10 mouse cellular contexts compared by ENCODE assay signal in the genomic region with DNA sequence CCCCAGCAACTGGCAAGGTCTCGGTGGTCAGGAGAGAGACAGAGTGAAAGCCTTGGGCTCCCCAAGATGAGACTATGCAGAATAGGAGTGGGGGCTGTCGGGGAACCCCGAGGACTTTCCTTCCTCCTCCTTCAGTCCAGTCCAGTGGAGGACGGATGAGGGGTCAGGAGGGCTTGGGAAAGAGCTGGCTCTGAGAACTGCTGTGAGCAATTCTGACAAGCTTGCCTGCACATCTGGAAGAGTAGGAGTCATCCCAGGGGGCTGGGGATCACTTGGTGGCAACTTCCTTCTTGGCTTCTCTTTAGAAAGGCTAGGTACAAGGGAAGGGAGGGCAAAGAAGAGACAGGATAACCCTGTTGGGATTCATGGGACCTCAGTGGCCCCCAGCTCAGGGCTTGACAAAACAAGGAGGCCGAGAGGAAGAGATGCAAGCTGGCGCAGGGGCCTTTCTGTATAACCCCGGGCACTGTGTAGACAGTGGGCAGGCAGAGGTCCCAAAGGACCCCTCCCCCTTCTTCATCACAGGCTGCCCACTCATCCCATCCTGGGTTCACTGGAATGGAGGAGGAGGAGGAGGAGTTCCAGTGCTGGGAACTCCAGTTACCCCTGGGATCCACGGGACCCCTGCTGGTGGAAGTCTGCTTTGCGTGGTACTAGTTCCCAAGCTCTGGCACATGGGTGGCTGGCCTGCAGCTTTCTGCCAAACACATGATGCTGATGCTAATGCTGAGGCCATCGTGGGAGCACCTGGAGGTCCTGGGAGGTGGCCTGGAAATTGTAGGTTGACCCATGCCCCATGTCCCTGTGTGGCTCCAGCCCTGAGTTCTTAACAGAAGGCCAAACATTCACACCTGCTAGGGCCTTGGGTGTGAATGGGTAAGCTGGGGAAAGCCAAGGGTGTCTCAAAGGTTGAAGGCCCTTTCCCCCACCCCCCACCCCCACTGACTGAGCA. TPM values are rescaled to one million over a fixed set of nuclear protein-coding genes. Genes with fewer than 3 reads are reported as not detected.
DNase-seq lines count a peak whose midpoint lies in the region; ATAC-seq and TF ChIP-seq lines count a peak whose summit lies in the region.
"Had no signal": no experiment of that assay in that cellular context is flagged by ENCODE, and none has a peak within 500 bp of the region (broad histone marks: within the 10 kb centered on the region; RNA-seq: fewer than 3 reads in every experiment).

No protein-coding gene starts in this region.

- ATAC-seq in lung, postnatal 0 days: peak; percentile 39; the same call in 1 of the 2 replicates
- ATAC-seq in megakaryocyte, adult 5-6 weeks (ENCODE audit: poor library complexity, severe bottlenecking): no peak
- ATAC-seq: midbrain, embryonic 16.5 days had no signal

- 65% methylated on average over 10 of the region's 10 CpGs for WGBS in lung, postnatal 0 days

- H3K9ac ChIP-seq in lung, postnatal 0 days (replicated peaks; ENCODE audit: low read depth): no peak overlapping the region

- no peaks in the 10 kb centered on the region for H3K27me3 ChIP-seq in lung, postnatal 0 days (replicated peaks; ENCODE audit: insufficient read depth, low read length)

- DNase-seq in embryo, embryonic 11 days: peak; percentile 28
- no peak for DNase-seq in embryo, embryonic 10.5 days (ENCODE audit: low spot score)
- peak; percentile 31 for DNase-seq in lung, postnatal 0 days (ENCODE audit: low spot score)
- DNase-seq in lung, postnatal 36 days: no peak
- DNase-seq in lung, postnatal 14 days: peak; percentile 48
- DNase-seq in right cerebral cortex, postnatal 10 days (ENCODE audit: low spot score in 2 of 2): no peak

- no peaks in the 10 kb centered on the region for H3K4me1 ChIP-seq in lung, postnatal 0 days (ENCODE audit: insufficient read depth, low read depth, low read length)
- H3K4me1 ChIP-seq in brown adipose tissue, adult 24 weeks (ENCODE audit: control insufficient read depth, insufficient read depth, insufficient read length, low read length): peaks cover 2% of the 10 kb centered on the region; the same call in 1 of the 2 replicates

- H3K36me3 ChIP-seq in lung, postnatal 0 days (ENCODE audit: insufficient read depth, low read length): 0 out of 2 replicates have a peak, but pooled peaks cover 7% of the 10 kb centered on the region

- H3K9me3 ChIP-seq in lung, postnatal 0 days (ENCODE audit: low read length): no peaks in the 10 kb centered on the region

- H3K4me3 ChIP-seq in lung, postnatal 0 days (ENCODE audit: low read depth, low read length): no peak overlapping the region
- H3K4me3 ChIP-seq in brown adipose tissue, adult 24 weeks (ENCODE audit: insufficient read depth, low read depth, low read length): no peak overlapping the region
- H3K4me3 ChIP-seq: erythroblast, embryonic 14.5 days had no signal

- TF ChIP-seq EP300 in lung, postnatal 0 days (IDR thresholded peaks at IDR 0.05): no peak

- TF ChIP-seq CTCF in lung, postnatal 0 days (IDR thresholded peaks at IDR 0.05): peak; percentile 63

- peak overlapping the region; percentile 51 for H3K27ac ChIP-seq in lung, postnatal 0 days (ENCODE audit: low read length)
- peak overlapping the region; percentile 76 for H3K27ac ChIP-seq in brown adipose tissue, adult 24 weeks (replicated peaks; ENCODE audit: low read depth, low read length)

- H3K4me2 ChIP-seq in lung, postnatal 0 days (replicated peaks; ENCODE audit: low read depth, low read length): no peak overlapping the region

RNA-seq across cellular contexts. Expression of gene Txn2, which starts 8.0 kb away (rescaled TPM):
- polyA plus RNA-seq in lung, postnatal 0 days (2015; fragmentation: Nextera tagmentation; extraction: Ambion mirVana): 121 and 122 TPM in 2 replicates
- 696 and 736 TPM in 2 replicates for polyA plus RNA-seq in brown adipose tissue, adult 24 weeks (2012; ENCODE audit: insufficient read depth, insufficient read length, missing spikeins)
- 162 and 187 TPM in 2 replicates for total RNA-seq in megakaryocyte, adult 5-6 weeks (2015)
- total RNA-seq in megakaryocyte, adult 5-6 weeks (2017): 23.2 and 39.4 TPM in 2 replicates

RNA-seq across cellular contexts. Expression of gene Foxred2, which starts 35.7 kb away (rescaled TPM):
- polyA plus RNA-seq in lung, postnatal 0 days (2015; fragmentation: Nextera tagmentation; extraction: Ambion mirVana): 0.21 and 0.24 TPM in 2 replicates
- polyA plus RNA-seq in brown adipose tissue, adult 24 weeks (2012; ENCODE audit: insufficient read depth, insufficient read length, missing spikeins): 0.67 and 0.79 TPM in 2 replicates
- 30.7 and 38.2 TPM in 2 replicates for total RNA-seq in megakaryocyte, adult 5-6 weeks (2015)
- total RNA-seq in megakaryocyte, adult 5-6 weeks (2017): 30.2 and 31.5 TPM in 2 replicates

RNA-seq across cellular contexts. Expression of gene Eif3d, which starts 49.8 kb away (rescaled TPM):
- 82.4 and 95.8 TPM in 2 replicates for polyA plus RNA-seq in lung, postnatal 0 days (2015; fragmentation: Nextera tagmentation; extraction: Ambion mirVana)
- 57.6 and 63.5 TPM in 2 replicates for polyA plus RNA-seq in brown adipose tissue, adult 24 weeks (2012; ENCODE audit: insufficient read depth, insufficient read length, missing spikeins)
- total RNA-seq in megakaryocyte, adult 5-6 weeks (2015): 106 and 126 TPM in 2 replicates
- 135 and 144 TPM in 2 replicates for total RNA-seq in megakaryocyte, adult 5-6 weeks (2017)

Comparison
In these comparisons a context has a peak if more than half of its experiments do, and no peak if none do; other contexts are left out.
1. DNase-seq: peak in embryo, embryonic 11 days (single experiment), lung, postnatal 0 days (single experiment) and lung, postnatal 14 days (single experiment); none in embryo, embryonic 10.5 days (single experiment), lung, postnatal 36 days (single experiment) and right cerebral cortex, postnatal 10 days (0 of 2).